Mouse (Mus musculus) frontal cortex, postnatal 25 days (tissue): ENCODE data around the gene Chchd6.

ENCODE experiments used
- DNase-seq, 2 experiments: peaks; one replicate each; pipeline ENCODE4 v3.0.0; 2022; ENCODE audit warnings: low spot score in 2 of 2

Gene Chchd6

DNA sequence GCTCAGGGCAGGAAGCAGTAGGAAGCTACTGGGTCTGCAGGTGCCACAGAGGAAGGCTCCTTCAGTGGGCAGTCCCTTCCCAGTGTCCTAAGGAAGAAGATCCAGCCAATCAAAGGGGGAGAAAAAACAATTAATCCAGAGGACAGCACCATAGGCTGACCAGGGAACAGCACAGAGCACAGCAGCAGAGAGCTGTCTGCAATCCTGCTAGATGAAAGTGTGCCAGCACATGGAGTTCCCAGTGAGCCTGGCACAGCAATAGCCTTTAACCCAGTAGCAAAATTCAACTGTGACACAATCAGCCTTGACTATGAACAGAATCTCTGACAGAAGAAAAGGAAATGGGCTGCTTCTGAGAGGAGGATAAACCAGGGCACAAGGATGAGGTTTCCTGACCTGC, 9.8 kb downstream of the Chchd6 start:
- no peak for DNase-seq

GRCm38 (mm10) chr6:89584634-89585409, 10.6 kb downstream of the Chchd6 start:
- DNase-seq, result peak; percentile 20 to 36

GRCm38 (mm10) chr6:89583170-89583569, 12.3 kb downstream of the Chchd6 start:
- DNase-seq, result no peak

DNA sequence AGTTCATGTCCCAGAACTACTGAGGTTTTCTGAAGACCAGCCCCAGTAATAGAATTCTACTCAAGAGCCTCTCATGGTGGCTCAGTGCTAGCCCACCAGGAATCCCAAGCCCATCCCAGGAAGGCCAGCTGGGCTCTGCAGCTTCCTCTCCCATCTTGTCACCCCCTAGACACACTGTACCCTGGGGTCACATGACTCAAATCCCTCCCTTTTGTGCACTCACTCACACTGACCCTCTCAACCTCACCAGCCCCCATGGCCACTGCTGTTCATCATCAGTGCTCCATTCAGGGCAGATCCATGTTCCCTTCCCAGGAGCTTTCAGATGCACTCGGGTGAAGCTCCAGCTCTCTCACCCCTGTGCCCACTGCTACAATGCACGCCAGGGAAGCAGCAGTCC, 20.8 kb downstream of the Chchd6 start:
- DNase-seq, result no peak

DNA sequence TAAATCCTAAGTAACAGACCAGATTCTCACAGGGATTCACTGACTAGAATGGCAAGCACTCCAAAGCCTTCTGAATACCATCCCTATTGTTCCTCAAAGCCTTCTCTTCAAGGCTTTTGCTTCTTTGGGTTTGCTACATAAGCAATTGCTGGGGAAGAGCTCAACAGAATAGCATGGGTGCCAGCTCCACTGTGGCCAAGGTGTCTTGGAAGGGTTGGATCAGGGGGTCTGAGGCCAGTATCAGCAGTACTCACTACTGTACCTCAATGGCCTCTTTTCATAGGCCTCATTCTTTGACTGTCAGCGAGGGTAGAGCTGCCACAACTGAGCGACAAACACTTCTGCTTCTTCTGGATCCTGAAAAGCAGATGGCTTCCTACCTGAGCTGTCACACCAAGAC, 21.7 kb downstream of the Chchd6 start:
- no peak for DNase-seq

GRCm38 (mm10) chr6:89572921-89573636, 22.4 kb downstream of the Chchd6 start:
- no peak for DNase-seq

DNA sequence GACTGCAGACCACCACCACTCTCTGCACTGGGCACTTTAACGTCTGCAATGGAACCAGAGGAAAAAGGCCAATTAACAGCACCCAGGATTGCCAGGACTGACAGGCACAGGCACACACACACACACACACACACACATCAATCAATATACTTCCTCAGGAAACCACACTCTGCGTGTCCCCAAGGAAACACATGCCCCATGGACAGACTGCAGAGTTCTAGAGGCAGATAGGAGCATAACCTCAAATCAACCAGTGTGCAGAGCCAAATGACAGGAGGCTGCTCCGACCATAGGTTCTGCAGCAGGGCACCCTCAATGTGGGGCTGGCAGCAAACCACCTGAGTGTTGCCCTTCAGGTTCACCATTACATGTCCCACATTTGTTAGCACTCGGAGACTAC, 26.1 kb downstream of the Chchd6 start:
- no peak for DNase-seq

- no peak for DNase-seq
Measured at GRCm38 (mm10) chr6:89566740-89567139, 28.7 kb downstream of the Chchd6 start.

GRCm38 (mm10) chr6:89563381-89563780, 32.1 kb downstream of the Chchd6 start:
- DNase-seq, result no peak

GRCm38 (mm10) chr6:89560826-89561225, 34.6 kb downstream of the Chchd6 start:
- no peak for DNase-seq

- DNase-seq, result no peak
Measured at GRCm38 (mm10) chr6:89557654-89558053, 37.8 kb downstream of the Chchd6 start.

DNA sequence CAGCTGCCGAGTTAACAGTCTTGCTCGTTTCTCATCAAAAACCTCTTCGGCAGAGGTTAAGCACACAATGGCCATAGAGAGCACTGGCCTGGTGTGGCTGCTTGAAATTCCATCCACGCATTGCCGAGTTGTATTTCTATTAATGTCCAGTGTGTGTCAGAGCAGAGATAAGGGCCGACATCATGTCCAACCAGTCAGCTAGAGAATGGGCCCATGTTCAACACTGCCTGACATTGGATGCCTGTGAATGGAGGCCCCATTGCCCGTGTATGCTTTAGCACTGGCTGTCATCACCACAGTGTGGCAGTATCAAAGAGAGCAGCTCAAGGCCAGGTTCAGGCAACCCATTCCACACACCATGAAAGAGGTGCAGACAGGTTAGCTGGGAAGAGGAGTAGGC, 38.9 kb downstream of the Chchd6 start:
- DNase-seq, result no peak

GRCm38 (mm10) chr6:89555971-89556370, 39.5 kb downstream of the Chchd6 start:
- DNase-seq, result no peak

- no peak for DNase-seq
Measured at GRCm38 (mm10) chr6:89554029-89554428, 41.4 kb downstream of the Chchd6 start.

DNA sequence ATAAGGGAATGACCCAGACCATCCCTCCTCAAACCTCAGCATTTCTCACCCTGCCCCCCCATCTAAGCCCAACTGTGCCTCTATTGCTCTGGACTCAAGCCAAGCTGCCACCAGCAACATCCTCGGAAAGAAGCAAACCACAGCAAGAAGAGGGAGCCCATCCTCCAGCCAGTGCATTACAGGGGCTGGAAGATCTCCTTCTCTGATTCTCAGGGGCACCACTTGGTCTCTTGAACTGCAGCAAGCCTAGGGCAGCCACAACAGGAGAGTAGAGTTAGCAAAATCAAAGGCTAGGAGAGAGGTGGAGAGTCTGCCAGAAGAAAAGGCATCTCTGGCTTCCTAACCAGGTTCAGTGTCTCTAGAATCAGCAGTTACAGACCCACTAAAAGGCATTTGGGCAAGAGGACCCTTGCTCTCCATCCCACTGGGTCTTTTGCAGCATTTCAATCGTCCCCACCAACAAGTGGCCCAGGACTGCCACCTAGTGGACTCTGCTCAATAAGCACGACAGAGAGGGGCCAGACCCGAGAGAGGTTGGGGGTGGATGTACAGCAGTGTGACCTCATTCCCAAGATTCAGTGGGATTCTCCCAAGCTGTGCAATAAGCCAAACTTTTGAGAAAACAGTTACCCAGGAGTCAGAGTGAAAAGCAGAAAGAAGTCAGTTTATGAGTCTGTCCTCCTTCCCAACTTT, 42.3 kb downstream of the Chchd6 start:
- DNase-seq, result peak; percentile 72 to 79

GRCm38 (mm10) chr6:89552321-89553011, 43.0 kb downstream of the Chchd6 start:
- no peak for DNase-seq

DNA sequence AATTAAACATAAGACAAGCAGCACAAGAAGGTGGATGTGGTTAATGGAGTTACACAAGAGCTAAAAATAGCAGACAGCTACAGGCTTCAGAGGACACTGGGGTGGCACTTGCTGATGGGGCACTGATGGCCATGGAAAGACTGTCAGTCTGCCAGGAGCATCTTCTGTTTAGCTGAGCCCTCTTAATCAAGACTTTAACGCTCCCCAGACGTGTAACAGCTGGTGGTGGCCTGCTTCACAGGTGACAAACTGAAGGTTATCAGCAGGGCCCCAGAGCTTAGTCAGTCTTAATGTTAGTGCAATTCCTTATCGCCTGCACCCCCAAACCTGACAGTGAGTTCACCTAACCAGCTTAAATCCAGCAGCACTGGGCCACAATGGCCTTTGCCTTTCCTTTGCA, 46.3 kb downstream of the Chchd6 start:
- no peak for DNase-seq

GRCm38 (mm10) chr6:89547951-89548350, 47.5 kb downstream of the Chchd6 start:
- no peak for DNase-seq

DNA sequence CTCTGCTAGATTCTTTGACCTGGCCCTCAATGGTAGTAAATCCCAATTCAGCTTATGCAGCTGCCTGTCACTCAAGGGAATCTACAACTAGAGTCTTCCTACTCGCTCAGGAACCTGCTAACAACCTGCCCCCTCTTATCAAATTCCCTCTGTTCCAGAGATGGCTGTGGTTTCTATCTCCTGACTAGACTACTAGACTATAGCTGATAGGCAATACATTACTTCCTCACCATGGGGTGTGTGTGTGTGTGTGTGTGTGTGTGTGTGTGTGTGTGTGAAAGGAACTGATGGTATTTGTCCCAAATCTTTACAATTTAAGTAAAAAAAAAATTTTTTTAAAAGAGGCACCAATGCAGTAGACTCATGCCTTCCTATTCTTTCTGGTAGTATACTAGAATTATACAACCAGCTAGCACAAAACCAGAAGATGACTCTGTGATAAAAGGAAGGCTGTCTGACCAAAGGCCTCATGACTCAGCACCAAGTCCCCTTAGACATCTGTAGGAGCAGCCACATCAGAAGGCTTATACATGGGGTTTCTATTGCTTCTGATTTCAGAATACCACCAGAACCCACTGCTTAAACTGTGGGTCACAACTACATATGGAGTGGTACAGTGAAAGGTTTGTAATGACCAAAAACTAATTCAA, 57.2 kb downstream of the Chchd6 start:
- no peak for DNase-seq

DNA sequence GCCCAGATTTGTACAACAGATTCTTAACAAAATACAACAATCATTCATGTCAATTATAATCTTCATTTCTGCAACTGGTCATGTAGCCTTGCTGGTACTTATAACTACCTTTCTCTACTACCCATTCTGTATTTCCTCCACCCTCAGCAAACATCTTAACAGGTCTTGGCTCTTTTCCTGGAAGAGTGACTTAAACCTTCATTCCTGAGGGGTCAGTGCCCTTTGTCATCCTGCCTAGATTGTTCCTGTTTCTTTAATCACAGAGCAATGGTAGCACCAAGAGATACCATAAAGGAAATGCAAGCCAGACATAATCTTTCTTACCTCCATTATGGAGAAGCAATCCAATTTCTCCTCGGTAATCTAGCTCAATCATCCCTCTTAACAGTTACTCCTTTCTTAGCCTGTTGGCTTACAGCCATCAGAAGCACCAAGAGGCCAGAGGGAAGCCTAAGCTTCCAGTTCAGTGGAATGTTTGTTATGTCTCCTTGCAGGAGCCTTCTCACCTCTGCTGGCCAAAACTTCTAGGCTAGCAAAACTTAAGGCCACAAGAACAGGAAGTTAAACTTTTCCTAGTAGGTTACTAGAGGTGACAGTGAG, 59.7 kb downstream of the Chchd6 start:
- DNase-seq, result no peak

DNA sequence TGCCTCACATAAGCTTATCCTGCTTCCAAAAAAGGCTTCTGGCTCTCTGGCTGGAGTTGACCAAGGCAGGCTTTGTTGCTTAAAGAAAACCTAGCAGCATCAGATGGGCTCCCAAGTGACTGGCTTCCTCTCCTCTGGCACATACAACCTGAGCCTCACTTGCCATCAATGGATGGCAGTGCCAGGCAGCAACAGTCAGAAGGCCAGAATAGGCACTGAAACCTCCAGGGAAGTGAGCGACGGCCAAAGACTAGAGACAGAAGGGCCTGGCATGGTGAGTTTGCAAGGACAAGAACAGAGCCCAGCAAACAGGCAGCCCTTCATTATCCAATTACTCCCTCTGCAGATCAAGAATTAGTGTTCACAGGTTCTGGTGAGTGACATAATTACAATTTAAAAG, 70.7 kb downstream of the Chchd6 start:
- DNase-seq, result no peak
